Mouse (Mus musculus) urinary bladder, postnatal 25 days (tissue): ENCODE measurements at regions not wholly inside any gene's neighbourhood (a gene's known extent, or its start where the extent isn't known, plus 50 kb on each side); places are given as distances from the start of the nearest gene placed in this dataset.

Experiments used
- DNase-seq: peaks from one replicate; pipeline ENCODE4 v3.0.0; 2022; ENCODE audit warnings: low spot score

- DNase-seq: no peak
These were observed 190.1 kb downstream of the Phlda1 start for GRCm38 (mm10) chr10:111695918-111696760.

- DNase-seq: no peak
These were observed 190.9 kb downstream of the Phlda1 start for GRCm38 (mm10) chr10:111696987-111697386.

- no peak for DNase-seq
These were observed 193.7 kb downstream of the Phlda1 start for GRCm38 (mm10) chr10:111699557-111700508.

- DNase-seq: no peak
These were observed 194.5 kb downstream of the Phlda1 start for GRCm38 (mm10) chr10:111700570-111700969.

- DNase-seq: no peak
These were observed 195.1 kb downstream of the Phlda1 start for GRCm38 (mm10) chr10:111701138-111701537.

GRCm38 (mm10) chr10:111702435-111702834 lies 196.3 kb downstream of the Phlda1 start:
- no peak for DNase-seq

- DNase-seq: no peak
These were observed 197.4 kb downstream of the Phlda1 start for GRCm38 (mm10) chr10:111703447-111703846.

- DNase-seq: no peak
These were observed 205.5 kb downstream of the Phlda1 start for GRCm38 (mm10) chr10:111711519-111712113.

GRCm38 (mm10) chr10:111712991-111713390 lies 206.9 kb downstream of the Phlda1 start:
- DNase-seq: no peak

- DNase-seq: no peak
These were observed 207.6 kb downstream of the Phlda1 start for GRCm38 (mm10) chr10:111713676-111714075.

- DNase-seq: no peak
These were observed 209.1 kb downstream of the Phlda1 start for GRCm38 (mm10) chr10:111715172-111715571.

GRCm38 (mm10) chr10:111719632-111720031 lies 213.5 kb downstream of the Phlda1 start:
- DNase-seq: peak; percentile 58

- no peak for DNase-seq
These were observed 215.0 kb downstream of the Phlda1 start for GRCm38 (mm10) chr10:111721068-111721467.

GRCm38 (mm10) chr10:111723885-111724284 lies 217.8 kb downstream of the Phlda1 start:
- DNase-seq: no peak

- DNase-seq: no peak
These were observed 218.7 kb downstream of the Phlda1 start for GRCm38 (mm10) chr10:111724574-111725414.

- DNase-seq: no peak
These were observed 229.9 kb downstream of the Phlda1 start for GRCm38 (mm10) chr10:111736026-111736425.

GRCm38 (mm10) chr10:111739471-111740138 lies 232.9 kb upstream of the Krr1 start:
- DNase-seq: no peak

GRCm38 (mm10) chr10:111740586-111741265 lies 231.7 kb upstream of the Krr1 start:
- DNase-seq: no peak

GRCm38 (mm10) chr10:111741301-111741945 lies 231.0 kb upstream of the Krr1 start:
- no peak for DNase-seq

GRCm38 (mm10) chr10:111743291-111743690 lies 229.2 kb upstream of the Krr1 start:
- no peak for DNase-seq
